Mouse (Mus musculus) megakaryocyte, embryonic 14.5 days (primary cell): Measurements from ENCODE around the gene Ppp1r9b.

Experiments
- FLI1 ChIP-seq: IDR thresholded peaks from 2 replicates; pipeline ENCODE4 v1.6.1; 2012; ENCODE audit warnings: low read length, inconsistent platforms, mixed read lengths
- GATA1 ChIP-seq: IDR thresholded peaks from 3 replicates; pipeline ENCODE4 v1.6.1; 2012; ENCODE audit warnings: mixed read lengths, low read length, inconsistent platforms, borderline replicate concordance

GRCm38 (mm10) chr11:94996984-94997383 lies 6.1 kb downstream of the Ppp1r9b start:
- no peak for TF ChIP-seq GATA1
- no peak for TF ChIP-seq FLI1
